Mouse (Mus musculus) stomach, embryonic 16.5 days (tissue): ENCODE results near the gene Gm3269. TPM values are rescaled to one million over a fixed set of nuclear protein-coding genes. Genes with fewer than 3 reads are reported as not detected.
"Not testable (repeated sequence)": the region's sequence is repeated elsewhere in the genome, so short reads cannot be mapped to it uniquely, and the experiment has no call there.

Experiments
- ATAC-seq: fragments of 200-750 bp; cut with Nextera tagmentation; 2 replicates; pipeline ENCODE4 v1.8.0; 2017; ENCODE audit warnings: moderate number of reproducible peaks, moderate TSS enrichment; ENCODE audit not compliant: insufficient read depth, low FRiP score
- H3K27ac ChIP-seq: fragments of 300-500 bp; sonication (generic); 2 replicates; pipeline ENCODE4 v1.5.1; 2014; ENCODE audit warnings: low read length
- H3K27me3 ChIP-seq: fragments of 300-500 bp; sonication (generic); 2 replicates; pipeline ENCODE4 v1.6.1; 2014; ENCODE audit warnings: low read length, control low read depth, mixed read lengths; ENCODE audit not compliant: control insufficient read depth, insufficient read depth
- H3K36me3 ChIP-seq: fragments of 300-500 bp; sonication (generic); 2 replicates; pipeline ENCODE4 v1.6.1; 2014; ENCODE audit warnings: low read length; ENCODE audit not compliant: control insufficient read depth, insufficient read depth
- H3K4me1 ChIP-seq: fragments of 300-500 bp; sonication (generic); 2 replicates; pipeline ENCODE4 v1.6.1; 2014; ENCODE audit warnings: low read length, control low read depth, mixed read lengths; ENCODE audit not compliant: control insufficient read depth, insufficient read depth
- H3K4me2 ChIP-seq: fragments of 300-500 bp; sonication (generic); 2 replicates; pipeline ENCODE4 v1.6.1; 2014; ENCODE audit warnings: low read depth, low read length, mixed read lengths
- H3K4me3 ChIP-seq: fragments of 300-500 bp; sonication (generic); replicated peaks from 2 replicates; pipeline ENCODE4 v1.5.1; 2014; ENCODE audit warnings: mild to moderate bottlenecking, low read length
- H3K9ac ChIP-seq: fragments of 300-500 bp; sonication (generic); 2 replicates; pipeline ENCODE4 v1.6.1; 2014; ENCODE audit warnings: low read length
- H3K9me3 ChIP-seq: fragments of 300-500 bp; sonication (generic); replicated peaks from 2 replicates; pipeline ENCODE4 v1.6.1; 2016; ENCODE audit warnings: low read length, control low read depth; ENCODE audit not compliant: control insufficient read depth
- WGBS: fragments of 180-500 bp; shearing (Covaris S2); extraction: QIAGEN DNeasy Blood & Tissue Kit; methylation state at CpG from one replicate; pipeline ENCODE4 v1.1.7; 2014; 5-methylcytosine and 5-hydroxymethylcytosine counted together
- polyA plus RNA-seq: library from polyadenylated mRNA; unstranded; fragments of >200 nt; fragmentation: Nextera tagmentation; extraction: Ambion mirVana; gene quantifications from 2 replicates; pipeline ENCODE4 v1.2.1, GENCODE M21; 2015

Gm3269 gene
- polyA plus RNA-seq, result not detected in 2 replicates

- not testable (repeated sequence) for H3K27ac ChIP-seq, H3K27me3 ChIP-seq, ATAC-seq, H3K4me2 ChIP-seq, H3K4me1 ChIP-seq, H3K9me3 ChIP-seq, H3K36me3 ChIP-seq, H3K9ac ChIP-seq, H3K4me3 ChIP-seq
- WGBS, result no CpG with 5 or more reads among the region's 4 CpGs
Measured at GRCm38 (mm10) chr14:4837806-4838205, at the start of gene Gm3269. Gene Gm3269, plus strand, starts transcription at chr14:4838106.

GRCm38 (mm10) chr14:4806421-4806820 lies 31.5 kb upstream of the Gm3269 start:
- ATAC-seq, H3K36me3 ChIP-seq, H3K4me2 ChIP-seq, H3K27me3 ChIP-seq, H3K4me1 ChIP-seq, H3K27ac ChIP-seq, H3K4me3 ChIP-seq, H3K9ac ChIP-seq, H3K9me3 ChIP-seq: not testable (repeated sequence)
- 80% methylated on average over 6 of the region's 6 CpGs for WGBS

GRCm38 (mm10) chr14:4821950-4822349 lies 16.0 kb upstream of the Gm3269 start:
- ATAC-seq, H3K9ac ChIP-seq, H3K27ac ChIP-seq, H3K4me3 ChIP-seq, H3K27me3 ChIP-seq, H3K9me3 ChIP-seq, H3K36me3 ChIP-seq, H3K4me2 ChIP-seq, H3K4me1 ChIP-seq: not testable (repeated sequence)
- WGBS, result 84% methylated on average over 4 of the region's 7 CpGs

GRCm38 (mm10) chr14:4855299-4855980 lies 17.5 kb downstream of the Gm3269 start, which contains the start of gene Gm3264:
Gene Gm3264, plus strand, starts transcription at chr14:4855576.
- peak within 1 kb of the TSS; percentile 34 for H3K4me3 ChIP-seq
- not testable (repeated sequence) for ATAC-seq, H3K27me3 ChIP-seq, H3K27ac ChIP-seq, H3K4me1 ChIP-seq, H3K9me3 ChIP-seq, H3K36me3 ChIP-seq
- WGBS, result 7% methylated on average over 34 of the region's 59 CpGs
- H3K9ac ChIP-seq, result peak within 1 kb of the TSS; percentile 39; the same call in 1 of the 2 replicates
- H3K4me2 ChIP-seq, result peak within 1 kb of the TSS; percentile 46

- H3K27ac ChIP-seq, H3K27me3 ChIP-seq, ATAC-seq, H3K9ac ChIP-seq, H3K9me3 ChIP-seq, H3K36me3 ChIP-seq, H3K4me3 ChIP-seq, H3K4me1 ChIP-seq, H3K4me2 ChIP-seq: not testable (repeated sequence)
- 100% methylated on average over 1 of the region's 3 CpGs for WGBS
Measured at GRCm38 (mm10) chr14:4892116-4892515, 54.2 kb downstream of the Gm3269 start, which contains the start of gene Gm3278. Gene Gm3278, plus strand, starts transcription at chr14:4892416.

Other genes starting within 250 kb of the Gm3269 start
- gene Gm8159, start 205.8 kb upstream of the Gm3269 start, polyA plus RNA-seq, result not detected in 2 replicates
- not detected in 2 replicates for gene Gm3239, start 173.9 kb upstream of the Gm3269 start, polyA plus RNA-seq
- gene Gm7876, start 128.9 kb upstream of the Gm3269 start, polyA plus RNA-seq, result not detected in 2 replicates
- 0.12 TPM in 1 of 2 replicates, not detected in the other for gene Gm3252, start 111.3 kb upstream of the Gm3269 start, polyA plus RNA-seq
- not detected in 2 replicates for gene Gm9602, start 61.8 kb upstream of the Gm3269 start, polyA plus RNA-seq
- gene Gm3264, start 17.5 kb downstream of the Gm3269 start, polyA plus RNA-seq, result 0.34 and 0.37 TPM in 2 replicates
- gene Gm3278, start 54.3 kb downstream of the Gm3269 start, polyA plus RNA-seq, result not detected in 2 replicates
- not detected in 2 replicates for gene Gm8297, start 145.8 kb downstream of the Gm3269 start, polyA plus RNA-seq
- 0.56 TPM in 1 of 2 replicates, not detected in the other for gene Gm3298, start 177.8 kb downstream of the Gm3269 start, polyA plus RNA-seq
- gene 4930555G01Rik, start 212.5 kb downstream of the Gm3269 start, polyA plus RNA-seq, result not detected in 2 replicates
- 0.79 and 1.1 TPM in 2 replicates for gene Gm8281, start 232.9 kb downstream of the Gm3269 start, polyA plus RNA-seq